Mouse (Mus musculus): ENCODE results near the gene Npy.
A peak's percentile ranks its signal among the peaks of the same experiment; 100 is the strongest.

Gene Npy

GRCm38 (mm10) chr6:49821961-49822870, at the start of gene Npy:
Gene Npy, plus strand, starts transcription at chr6:49822710.
- no peak for TF ChIP-seq POU5F1 (IDR thresholded peaks at IDR 0.05; ENCODE audit: borderline replicate concordance, low read length)
- TF ChIP-seq CTCF (conservative IDR thresholded peaks at IDR 0.05; ENCODE audit: low read length) = no peak
- TF ChIP-seq NANOG (IDR thresholded peaks at IDR 0.05; ENCODE audit: borderline replicate concordance, low read length) = no peak
- Histone ChIP-seq H3K9me3 (ENCODE audit: low read length) (no peaks in the 10 kb centered on the region), H3K27me3 (ENCODE audit: insufficient read depth, low read length) (peaks cover 42% of the 10 kb centered on the region), H3K36me3 (ENCODE audit: insufficient read depth, low read length) (no peaks in the 10 kb centered on the region), H3K4me1 (replicated peaks; ENCODE audit: low read depth, low read length) (peaks cover 23% of the 10 kb centered on the region), H3K4me3 (replicated peaks; ENCODE audit: low read length) (peak within 1 kb of the TSS; percentile 80)

DNA sequence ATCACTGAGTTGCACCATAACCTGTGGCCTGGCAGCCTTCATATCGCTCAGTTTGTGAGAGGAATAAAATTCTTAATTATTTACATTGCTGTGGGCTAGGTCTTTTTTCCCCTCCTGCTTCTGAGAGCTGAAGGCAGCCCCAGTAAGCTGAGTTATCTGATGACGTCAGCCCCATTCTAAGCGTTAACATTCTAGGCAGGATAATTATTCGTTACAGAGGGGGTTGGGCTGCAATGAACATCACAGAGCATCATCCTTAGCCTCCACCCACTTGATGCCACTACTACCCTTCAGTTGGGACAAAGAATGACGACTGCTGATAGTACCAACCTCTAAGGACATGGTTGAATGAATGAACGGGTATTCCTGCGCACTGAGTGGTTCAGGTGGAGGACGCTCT, 47.5 kb upstream of the Npy start:
- no peaks in the 10 kb centered on the region for H3K4me1 ChIP-seq (replicated peaks; ENCODE audit: low read depth, low read length)
- H3K27me3 ChIP-seq (ENCODE audit: insufficient read depth, low read length) = no peaks in the 10 kb centered on the region
- no peak for TF ChIP-seq CTCF (conservative IDR thresholded peaks at IDR 0.05; ENCODE audit: low read length)
- no peak for TF ChIP-seq POU5F1 (IDR thresholded peaks at IDR 0.05; ENCODE audit: borderline replicate concordance, low read length)
- TF ChIP-seq NANOG (IDR thresholded peaks at IDR 0.05; ENCODE audit: borderline replicate concordance, low read length) = no peak
- no peaks in the 10 kb centered on the region for H3K9me3 ChIP-seq (ENCODE audit: low read length)
- no peak overlapping the region for H3K4me3 ChIP-seq (replicated peaks; ENCODE audit: low read length)
- no peaks in the 10 kb centered on the region for H3K36me3 ChIP-seq (ENCODE audit: insufficient read depth, low read length)

DNA sequence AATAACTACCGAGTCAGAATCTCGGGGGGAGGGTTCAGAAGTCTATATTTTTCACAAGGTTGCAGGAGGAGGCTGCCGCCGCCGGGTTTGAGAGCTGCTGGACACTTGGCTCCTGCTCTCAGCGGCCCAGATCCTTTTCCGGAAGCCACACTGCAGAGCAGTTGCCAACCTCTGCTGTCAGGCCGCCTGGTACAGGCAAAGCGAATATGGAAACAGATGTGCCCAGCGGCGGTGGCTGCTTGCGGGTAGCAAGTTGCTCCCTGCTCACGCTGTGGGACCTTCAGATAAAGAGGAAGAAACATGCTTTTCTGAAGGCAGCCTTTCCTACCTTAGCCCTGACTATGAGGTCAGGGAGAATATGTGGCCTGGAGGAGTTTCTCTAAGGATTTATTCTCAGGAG, 44.4 kb upstream of the Npy start:
- no peaks in the 10 kb centered on the region for H3K36me3 ChIP-seq (ENCODE audit: insufficient read depth, low read length)
- TF ChIP-seq POU5F1 (IDR thresholded peaks at IDR 0.05; ENCODE audit: borderline replicate concordance, low read length) = no peak
- no peak for TF ChIP-seq CTCF (conservative IDR thresholded peaks at IDR 0.05; ENCODE audit: low read length)
- TF ChIP-seq NANOG (IDR thresholded peaks at IDR 0.05; ENCODE audit: borderline replicate concordance, low read length) = no peak
- H3K27me3 ChIP-seq (ENCODE audit: insufficient read depth, low read length) = no peaks in the 10 kb centered on the region
- no peaks in the 10 kb centered on the region for H3K4me1 ChIP-seq (replicated peaks; ENCODE audit: low read depth, low read length)
- H3K9me3 ChIP-seq (ENCODE audit: low read length) = no peaks in the 10 kb centered on the region
- peak overlapping the region; percentile 48 for H3K4me3 ChIP-seq (replicated peaks; ENCODE audit: low read length)

- TF ChIP-seq NANOG (IDR thresholded peaks at IDR 0.05; ENCODE audit: borderline replicate concordance, low read length) (no peak), CTCF (conservative IDR thresholded peaks at IDR 0.05; ENCODE audit: low read length) (no peak), POU5F1 (IDR thresholded peaks at IDR 0.05; ENCODE audit: borderline replicate concordance, low read length) (no peak)
- Histone ChIP-seq H3K36me3 (ENCODE audit: insufficient read depth, low read length) (no peaks in the 10 kb centered on the region), H3K9me3 (ENCODE audit: low read length) (no peaks in the 10 kb centered on the region), H3K27me3 (ENCODE audit: insufficient read depth, low read length) (no peaks in the 10 kb centered on the region), H3K4me1 (replicated peaks; ENCODE audit: low read depth, low read length) (no peaks in the 10 kb centered on the region), H3K4me3 (replicated peaks; ENCODE audit: low read length) (no peak overlapping the region)
These were observed 43.8 kb upstream of the Npy start for GRCm38 (mm10) chr6:49778729-49779128.

- TF ChIP-seq CTCF (conservative IDR thresholded peaks at IDR 0.05; ENCODE audit: low read length) = no peak
These were observed 42.9 kb upstream of the Npy start for GRCm38 (mm10) chr6:49779606-49780005.

DNA sequence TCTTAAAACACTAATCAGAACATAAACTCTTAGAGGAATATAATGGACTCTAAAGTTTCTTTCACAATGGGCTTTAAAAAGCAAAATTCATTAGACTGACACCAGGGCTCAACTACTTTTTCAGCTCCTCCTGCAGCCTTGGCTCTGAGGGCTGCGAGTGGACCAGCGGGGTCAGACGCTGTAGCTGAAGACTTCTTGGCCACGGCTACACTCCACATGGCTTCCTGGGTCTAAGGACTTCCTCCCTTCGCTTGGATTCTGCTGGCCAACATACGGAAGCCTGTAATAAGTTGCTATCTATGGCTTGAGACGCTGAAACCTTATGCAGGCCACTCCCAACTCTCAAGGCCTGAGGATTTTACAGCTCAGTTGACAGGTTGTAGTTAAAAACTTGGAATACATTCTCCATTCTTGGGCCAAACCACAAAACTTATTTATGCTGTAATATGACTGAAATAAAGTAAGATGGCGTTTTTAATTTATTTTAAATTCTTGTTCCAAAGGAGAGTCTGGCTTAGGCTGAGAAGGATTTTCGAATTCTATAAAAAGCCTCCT, 41.6 kb upstream of the Npy start:
- Histone ChIP-seq H3K9me3 (ENCODE audit: low read length) (no peaks in the 10 kb centered on the region), H3K27me3 (ENCODE audit: insufficient read depth, low read length) (no peaks in the 10 kb centered on the region), H3K4me3 (replicated peaks; ENCODE audit: low read length) (no peak overlapping the region), H3K4me1 (replicated peaks; ENCODE audit: low read depth, low read length) (no peaks in the 10 kb centered on the region), H3K36me3 (ENCODE audit: insufficient read depth, low read length) (no peaks in the 10 kb centered on the region)
- TF ChIP-seq POU5F1 (IDR thresholded peaks at IDR 0.05; ENCODE audit: borderline replicate concordance, low read length) (no peak), CTCF (conservative IDR thresholded peaks at IDR 0.05; ENCODE audit: low read length) (no peak), NANOG (IDR thresholded peaks at IDR 0.05; ENCODE audit: borderline replicate concordance, low read length) (no peak)

More at GRCm38 (mm10) chr6:49779606-49780005, 42.9 kb upstream of the Npy start:
- Histone ChIP-seq H3K9me3 (ENCODE audit: low read length) (no peaks in the 10 kb centered on the region), H3K4me1 (replicated peaks; ENCODE audit: low read depth, low read length) (no peaks in the 10 kb centered on the region), H3K36me3 (ENCODE audit: insufficient read depth, low read length) (no peaks in the 10 kb centered on the region), H3K4me3 (replicated peaks; ENCODE audit: low read length) (no peak overlapping the region), H3K27me3 (ENCODE audit: insufficient read depth, low read length) (no peaks in the 10 kb centered on the region)

- no peaks in the 10 kb centered on the region for H3K36me3 ChIP-seq (ENCODE audit: insufficient read depth, low read length)
- TF ChIP-seq POU5F1 (IDR thresholded peaks at IDR 0.05; ENCODE audit: borderline replicate concordance, low read length) (no peak), CTCF (conservative IDR thresholded peaks at IDR 0.05; ENCODE audit: low read length) (no peak), NANOG (IDR thresholded peaks at IDR 0.05; ENCODE audit: borderline replicate concordance, low read length) (no peak)
- no peaks in the 10 kb centered on the region for H3K9me3 ChIP-seq (ENCODE audit: low read length)
- no peaks in the 10 kb centered on the region for H3K4me1 ChIP-seq (replicated peaks; ENCODE audit: low read depth, low read length)
- no peaks in the 10 kb centered on the region for H3K27me3 ChIP-seq (ENCODE audit: insufficient read depth, low read length)
- H3K4me3 ChIP-seq (replicated peaks; ENCODE audit: low read length) = no peak overlapping the region
These were observed 40.7 kb upstream of the Npy start for GRCm38 (mm10) chr6:49781852-49782251.

DNA sequence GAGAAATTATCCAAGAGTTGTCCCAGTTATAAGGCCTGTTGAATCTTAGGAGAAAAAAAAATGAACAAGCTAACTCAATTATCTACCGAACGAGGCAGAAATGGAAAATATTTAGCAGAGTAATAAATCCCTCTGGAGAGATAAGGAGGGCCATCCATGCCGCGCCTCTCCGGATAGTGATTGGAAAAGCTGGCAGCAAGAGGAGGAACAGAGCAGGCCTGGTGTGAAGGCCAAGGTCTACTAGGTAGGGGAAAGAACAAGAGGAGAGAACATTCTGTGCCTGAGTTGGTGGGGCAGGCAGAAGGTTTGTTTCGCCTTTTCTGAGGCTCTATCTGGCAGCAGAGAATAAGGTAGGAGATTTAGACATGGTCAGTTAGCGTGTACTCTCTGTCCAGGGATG, 39.8 kb upstream of the Npy start:
- no peaks in the 10 kb centered on the region for H3K27me3 ChIP-seq (ENCODE audit: insufficient read depth, low read length)
- no peaks in the 10 kb centered on the region for H3K36me3 ChIP-seq (ENCODE audit: insufficient read depth, low read length)
- no peak overlapping the region for H3K4me3 ChIP-seq (replicated peaks; ENCODE audit: low read length)
- no peaks in the 10 kb centered on the region for H3K4me1 ChIP-seq (replicated peaks; ENCODE audit: low read depth, low read length)
- no peaks in the 10 kb centered on the region for H3K9me3 ChIP-seq (ENCODE audit: low read length)
- no peak for TF ChIP-seq CTCF (conservative IDR thresholded peaks at IDR 0.05; ENCODE audit: low read length)
- no peak for TF ChIP-seq NANOG (IDR thresholded peaks at IDR 0.05; ENCODE audit: borderline replicate concordance, low read length)
- TF ChIP-seq POU5F1 (IDR thresholded peaks at IDR 0.05; ENCODE audit: borderline replicate concordance, low read length) = no peak
